Mouse (Mus musculus) megakaryocyte, adult 5-6 weeks (primary cell): ENCODE measurements around the gene Serpinb11. TPM values are rescaled to one million over a fixed set of nuclear protein-coding genes. Genes with fewer than 3 reads are reported as not detected.

Experiments used
- ATAC-seq: 2 replicates; pipeline ENCODE4 v1.8.0; 2016; ENCODE audit warnings: mild to moderate bottlenecking, inconsistent platforms; ENCODE audit not compliant: poor library complexity, severe bottlenecking
- total RNA-seq, 2 experiments: library from RNA; stranded (forward) in 1 of 2; stranded (reverse) in 1 of 2; fragments of 153-499, 151-499 nt in 1 of 2; fragments of 221-1000, 200-1000 nt in 1 of 2; gene quantifications; 2 replicates each; pipeline versions ENCODE4 v1.2.3 to v1.2.4; 2015 to 2017

Gene Serpinb11
- total RNA-seq (2015) (not detected in 2 replicates), total RNA-seq (2017) (not detected in 2 replicates)

- no peak for ATAC-seq
Measured at GRCm38 (mm10) chr1:107360898-107361297, at the start of gene Serpinb11. Serpinb11 (plus strand) TSS chr1:107361198.

- peak; percentile 55 for ATAC-seq
Measured at GRCm38 (mm10) chr1:107345979-107346378, 15.0 kb upstream of the Serpinb11 start.

- no peak for ATAC-seq
Measured at GRCm38 (mm10) chr1:107346788-107347187, 14.2 kb upstream of the Serpinb11 start.

- ATAC-seq: peak; percentile 72
Measured at GRCm38 (mm10) chr1:107350392-107350791, 10.6 kb upstream of the Serpinb11 start.

- ATAC-seq: no peak
Measured at GRCm38 (mm10) chr1:107351115-107351514, 9.9 kb upstream of the Serpinb11 start.

- peak; percentile 71 for ATAC-seq
Measured at GRCm38 (mm10) chr1:107353046-107353445, 8.0 kb upstream of the Serpinb11 start.

- no peak for ATAC-seq
Measured at GRCm38 (mm10) chr1:107365973-107366372, 5.0 kb downstream of the Serpinb11 start.

GRCm38 (mm10) chr1:107368944-107369343 lies 7.9 kb downstream of the Serpinb11 start:
- ATAC-seq: no peak

- no peak for ATAC-seq
Measured at GRCm38 (mm10) chr1:107376952-107377351, 16.0 kb downstream of the Serpinb11 start.

GRCm38 (mm10) chr1:107378368-107378767 lies 17.4 kb downstream of the Serpinb11 start:
- no peak for ATAC-seq

- peak; percentile 89 for ATAC-seq
Measured at GRCm38 (mm10) chr1:107381491-107381890, 20.5 kb downstream of the Serpinb11 start.

GRCm38 (mm10) chr1:107382404-107382803 lies 21.4 kb downstream of the Serpinb11 start:
- ATAC-seq: no peak

GRCm38 (mm10) chr1:107384532-107384931 lies 23.5 kb downstream of the Serpinb11 start:
- no peak for ATAC-seq

- peak; percentile 89 for ATAC-seq
Measured at GRCm38 (mm10) chr1:107389753-107390152, 28.8 kb downstream of the Serpinb11 start.

- peak; percentile 48; the same call in 1 of the 2 replicates for ATAC-seq
Measured at GRCm38 (mm10) chr1:107397481-107397880, 36.5 kb downstream of the Serpinb11 start.

- ATAC-seq: no peak
Measured at GRCm38 (mm10) chr1:107399355-107399754, 38.4 kb downstream of the Serpinb11 start, which contains the start of gene Serpinb7. Serpinb7 (plus strand) TSS chr1:107399655.

- ATAC-seq: peak; percentile 91
Measured at GRCm38 (mm10) chr1:107402082-107402481, 41.1 kb downstream of the Serpinb11 start.

GRCm38 (mm10) chr1:107414650-107415049 lies 53.7 kb downstream of the Serpinb11 start:
- no peak for ATAC-seq

- no peak for ATAC-seq
Measured at GRCm38 (mm10) chr1:107422487-107422886, 61.5 kb downstream of the Serpinb11 start.
